Mouse (Mus musculus): Measurements from ENCODE around the gene Tbc1d2.

Tbc1d2 gene

GRCm38 (mm10) chr4:46555762-46556161 is 94.2 kb downstream of the Tbc1d2 start:
- no peak for DNase-seq (ENCODE audit: low read depth, low spot score)

All from embryo, embryonic 11.5 days (tissue).